Mouse (Mus musculus) left cerebral cortex, adult 2 months (tissue): ENCODE results near the gene Bak1. TPM values are rescaled to one million over a fixed set of nuclear protein-coding genes. Genes with fewer than 3 reads are reported as not detected.
A peak's percentile ranks its signal among the peaks of the same experiment; 100 is the strongest.
"Not testable (repeated sequence)": the region's sequence is repeated elsewhere in the genome, so short reads cannot be mapped to it uniquely, and the experiment has no call there.

Source experiments
- DNase-seq, 2 experiments: peaks; one replicate each; pipeline ENCODE4 v3.0.0; 2021 to 2022; ENCODE audit warnings: low spot score in 2 of 2, mixed read lengths in 1 of 2; ENCODE audit errors: extremely low spot score in 1 of 2
- H3K27ac ChIP-seq: fragments of 200-600 bp; 2 replicates; pipeline ENCODE4 v1.8.1; 2022
- H3K4me3 ChIP-seq: fragments of 200-600 bp; 2 replicates; pipeline ENCODE4 v1.8.1; 2022
- CTCF ChIP-seq: fragments of 200-600 bp; IDR thresholded peaks from 2 replicates; pipeline ENCODE4 v1.8.1; 2022; ENCODE audit warnings: antibody characterized with exemption, mild to moderate bottlenecking, moderate library complexity
- intact Hi-C: fragments of 180-260 bp; cut with DNase I; formaldehyde crosslinking; loops from one replicate; pipeline ENCODE4 v1.15.1; 2025
- total RNA-seq, 2 experiments: library from RNA; stranded (reverse); gene quantifications; 2 replicates each; pipeline ENCODE4 v1.2.3; 2021

Bak1 gene
- total RNA-seq, 2 experiments from 2014 or later, result 13.0 to 14.0 TPM

DNA sequence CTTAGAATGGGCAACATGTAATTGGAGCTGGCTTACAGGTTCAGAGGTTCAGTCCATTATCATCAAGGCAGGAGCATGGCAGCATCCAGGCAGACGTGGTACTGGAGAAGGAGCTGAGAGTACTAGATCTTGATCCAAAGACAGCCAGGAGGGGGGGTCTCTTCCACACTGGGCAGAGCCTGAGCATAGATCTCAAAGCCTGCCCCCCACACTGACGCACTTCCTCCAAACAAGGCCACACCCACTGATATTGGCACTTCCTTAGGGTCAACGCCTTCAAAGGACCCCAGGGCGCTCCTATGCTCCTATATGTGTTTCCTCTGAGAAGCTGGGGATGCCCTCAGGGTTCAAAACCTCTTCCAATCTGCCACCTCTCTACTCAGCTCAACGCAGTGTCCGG, 33.8 kb downstream of the Bak1 start:
- DNase-seq, result no peak
- Histone ChIP-seq H3K4me3 (no peak overlapping the region), H3K27ac (no peak overlapping the region)
- intact Hi-C loops, result no loop called here
- no peak for TF ChIP-seq CTCF

DNA sequence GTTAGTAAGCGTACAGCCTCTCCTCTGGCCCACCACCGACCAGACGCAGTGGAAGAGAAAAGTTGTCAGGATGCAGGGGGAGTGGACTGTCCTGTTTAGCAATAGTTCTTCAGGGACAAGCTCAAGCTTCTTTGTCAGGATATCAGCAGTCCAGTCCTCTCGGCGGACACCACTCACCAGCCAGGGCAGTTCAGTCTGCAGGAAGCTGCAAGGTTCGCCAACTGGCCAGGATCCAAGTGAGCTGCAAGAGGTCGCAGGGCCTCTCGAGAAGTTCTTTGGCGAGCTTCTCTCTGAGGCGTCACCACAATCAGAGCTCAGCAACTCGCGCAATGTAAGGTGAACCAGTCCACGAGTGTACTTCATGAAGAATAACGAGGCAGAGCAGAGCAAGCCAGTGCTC, 34.4 kb downstream of the Bak1 start:
- intact Hi-C loops, result no loop called here
- no peak overlapping the region for H3K27ac ChIP-seq
- no peak overlapping the region for H3K4me3 ChIP-seq
- DNase-seq, result no peak
- no peak for TF ChIP-seq CTCF

DNA sequence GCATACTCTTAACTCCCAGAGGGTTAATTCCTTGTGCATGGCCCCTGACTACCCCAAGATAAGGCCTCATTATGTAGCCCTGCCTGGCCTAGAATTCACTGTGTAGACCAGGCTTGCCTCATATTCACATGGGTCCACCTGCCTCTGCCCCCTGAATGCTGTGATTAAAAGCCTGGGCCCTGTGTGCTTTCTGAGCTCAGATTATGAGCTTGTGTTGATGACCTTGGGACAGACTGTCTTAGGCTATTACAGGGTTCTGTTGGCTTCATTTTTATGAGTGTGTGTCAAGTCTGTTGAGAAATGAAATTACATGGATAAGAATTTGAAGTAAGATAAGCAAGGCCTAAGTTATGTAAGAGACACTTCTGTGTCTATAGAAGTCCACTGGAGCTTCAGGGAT, 38.3 kb downstream of the Bak1 start:
- Histone ChIP-seq H3K27ac (no peak overlapping the region), H3K4me3 (no peak overlapping the region)
- DNase-seq, result no peak
- intact Hi-C loops, result no loop called here
- no peak for TF ChIP-seq CTCF

DNA sequence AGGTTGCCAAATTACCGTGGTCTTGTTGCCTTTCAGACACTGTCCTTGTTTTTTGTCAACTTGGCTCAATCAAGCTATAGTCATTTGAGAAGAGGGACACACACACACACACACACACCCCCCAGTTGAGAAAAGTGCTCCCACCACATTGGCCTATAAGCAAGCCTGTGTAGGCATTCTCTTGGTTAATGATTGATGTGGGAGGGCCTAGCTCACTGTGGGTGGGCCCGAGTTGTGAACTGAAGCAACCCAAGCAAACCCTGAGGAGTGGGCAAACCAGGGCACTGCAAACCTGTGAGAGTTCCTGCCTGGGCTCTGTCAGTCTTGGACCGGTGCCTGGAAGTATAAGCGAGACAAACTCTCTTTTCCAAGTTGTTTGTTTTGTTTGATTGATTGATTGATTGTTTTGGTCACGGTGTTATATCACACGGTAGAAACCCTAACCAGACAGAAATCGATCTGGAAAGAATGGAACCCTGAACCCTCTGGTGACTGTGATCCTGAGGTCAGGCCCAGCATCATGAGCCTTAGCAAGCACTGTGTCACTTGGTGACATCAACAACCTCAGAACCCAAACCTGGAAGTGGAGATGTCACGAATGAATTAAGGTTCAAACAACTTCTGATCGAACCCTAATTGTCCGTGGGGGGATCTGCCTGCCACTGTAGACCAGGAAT, 43.2 kb downstream of the Bak1 start:
- DNase-seq, result no peak
- intact Hi-C loops, result no loop called here
- no peak overlapping the region for H3K4me3 ChIP-seq
- TF ChIP-seq CTCF, result no peak
- no peak overlapping the region for H3K27ac ChIP-seq

DNA sequence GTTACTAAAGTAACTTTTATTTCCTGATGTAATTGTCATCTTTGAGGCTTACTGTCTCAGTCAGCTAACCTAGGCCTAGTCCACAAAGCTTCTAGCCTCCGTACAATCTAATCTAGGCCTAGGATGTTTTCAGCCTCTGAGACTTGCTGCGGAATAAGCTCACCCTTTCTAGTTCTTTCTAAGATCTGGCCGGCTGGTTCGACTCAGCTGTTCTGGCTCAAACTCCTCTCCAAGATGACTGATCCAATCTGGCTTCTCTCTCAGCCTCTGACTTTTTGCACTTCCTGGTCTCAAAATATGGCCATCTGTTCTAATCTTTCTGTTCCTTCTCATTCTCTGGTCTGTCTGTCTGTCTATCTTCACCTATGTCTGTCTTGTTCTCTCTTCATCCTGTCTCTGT, 45.4 kb downstream of the Bak1 start:
- no peak for TF ChIP-seq CTCF
- DNase-seq, result no peak
- intact Hi-C loops, result no loop called here
- Histone ChIP-seq H3K27ac (no peak overlapping the region), H3K4me3 (no peak overlapping the region)

DNA sequence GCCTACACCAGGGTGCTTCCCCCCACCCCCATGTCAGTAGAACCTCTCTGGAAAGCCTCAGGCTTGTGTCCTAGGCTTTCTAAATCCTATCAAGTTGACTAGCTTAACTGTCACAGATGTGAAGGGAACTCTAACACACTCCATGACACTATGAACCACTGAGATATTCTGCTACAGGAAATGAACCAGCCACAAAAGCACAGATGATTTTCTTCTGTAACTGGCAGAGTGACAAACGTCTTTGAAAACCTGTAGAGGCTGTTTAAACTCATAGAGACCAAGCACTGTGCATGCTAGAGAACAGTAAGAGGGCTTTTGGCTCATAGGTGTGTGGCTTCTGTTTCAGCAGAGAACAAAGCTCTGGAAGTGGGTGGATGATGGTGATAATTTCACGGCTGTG, 47.8 kb downstream of the Bak1 start:
- Histone ChIP-seq H3K4me3 (no peak overlapping the region), H3K27ac (peak overlapping the region; percentile 64; the same call in 1 of the 2 replicates)
- no peak for DNase-seq
- TF ChIP-seq CTCF, result no peak
- intact Hi-C loops, result no loop called here

DNA sequence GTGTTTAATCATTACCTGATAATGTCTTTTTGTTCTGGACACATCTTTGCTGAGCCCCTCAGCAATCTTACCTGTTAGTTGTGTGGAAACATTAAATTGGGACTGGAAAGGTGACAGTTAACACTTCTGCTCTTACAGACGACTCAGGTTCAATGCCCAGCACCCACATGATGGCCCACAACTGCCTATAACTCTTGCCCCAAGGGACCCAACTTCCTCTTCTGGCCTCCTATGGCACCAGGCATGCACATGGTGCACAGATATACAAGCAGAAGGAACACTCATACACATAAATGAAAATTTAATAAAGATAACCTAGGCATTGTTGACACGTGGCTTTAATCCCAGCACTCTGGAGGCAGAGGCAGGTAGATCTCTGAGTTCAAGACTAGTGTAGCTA, 49.4 kb downstream of the Bak1 start:
- no peak for DNase-seq
- intact Hi-C loops, result no loop called here
- Histone ChIP-seq H3K27ac (no peak overlapping the region), H3K4me3 (no peak overlapping the region)
- no peak for TF ChIP-seq CTCF

DNA sequence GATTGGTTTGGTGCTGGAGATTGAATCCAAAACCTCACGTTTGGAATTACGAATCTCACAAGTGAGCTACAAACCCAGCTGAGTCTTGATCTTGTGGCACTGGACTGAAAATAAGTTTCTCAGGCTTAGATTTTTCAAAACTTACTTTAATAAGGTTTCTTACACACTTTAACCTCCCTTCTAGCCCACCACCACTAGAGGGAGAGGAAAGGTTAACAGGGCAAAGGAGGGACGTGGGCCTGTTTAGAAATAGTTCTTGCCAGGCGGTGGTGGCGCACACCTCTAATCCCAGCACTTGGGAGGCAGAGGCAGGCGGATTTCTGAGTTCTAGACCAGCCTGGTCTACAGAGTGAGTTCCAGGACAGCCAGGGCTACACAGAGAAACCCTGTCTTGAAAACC, 51.5 kb downstream of the Bak1 start:
- H3K4me3 ChIP-seq, H3K27ac ChIP-seq, intact Hi-C loops, DNase-seq: not testable (repeated sequence)

DNA sequence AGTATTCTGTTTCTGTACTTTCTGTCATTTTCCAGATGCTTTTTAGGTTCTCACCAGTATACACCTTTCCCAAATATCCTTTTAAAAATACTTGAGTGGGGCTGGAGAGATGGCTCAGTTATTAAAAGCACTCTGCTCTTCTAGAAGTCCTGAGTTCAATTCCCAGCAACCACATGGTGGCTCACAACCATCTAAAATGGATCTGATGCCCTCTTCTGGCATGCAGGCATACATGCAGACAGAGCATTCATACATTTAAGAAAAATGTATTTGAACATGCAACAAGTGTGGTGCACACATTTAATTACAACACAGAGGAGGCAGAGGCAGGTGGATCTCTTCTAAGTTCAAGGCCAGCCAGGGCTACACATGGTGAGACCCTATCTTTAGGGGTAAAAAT, 53.4 kb downstream of the Bak1 start:
- peak; percentile 29 for TF ChIP-seq CTCF
- Histone ChIP-seq H3K27ac (no peak overlapping the region), H3K4me3 (no peak overlapping the region)
- no peak for DNase-seq
- intact Hi-C loops, result no loop called here

DNA sequence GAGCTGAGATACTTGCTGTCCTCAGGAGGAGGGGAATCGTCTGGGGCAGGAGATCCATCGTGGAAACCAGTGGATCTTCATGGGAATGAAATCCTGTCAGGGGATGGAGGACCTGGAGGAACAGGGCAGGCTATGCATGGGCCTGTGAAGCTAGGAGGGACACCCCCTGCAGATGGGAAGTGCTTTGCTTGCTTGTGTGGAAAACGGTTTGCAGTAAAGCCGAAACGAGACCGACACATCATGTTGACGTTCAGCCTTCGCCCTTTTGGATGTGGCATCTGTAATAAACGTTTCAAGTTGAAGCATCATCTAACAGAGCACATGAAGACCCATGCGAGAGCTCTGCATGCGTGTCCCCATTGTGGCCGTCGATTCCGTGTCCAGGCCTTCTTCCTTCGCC, 54.3 kb downstream of the Bak1 start:
- no peak for TF ChIP-seq CTCF
- no peak for DNase-seq
- no peak overlapping the region for H3K27ac ChIP-seq
- H3K4me3 ChIP-seq, result no peak overlapping the region
- intact Hi-C loops, result no loop called here

DNA sequence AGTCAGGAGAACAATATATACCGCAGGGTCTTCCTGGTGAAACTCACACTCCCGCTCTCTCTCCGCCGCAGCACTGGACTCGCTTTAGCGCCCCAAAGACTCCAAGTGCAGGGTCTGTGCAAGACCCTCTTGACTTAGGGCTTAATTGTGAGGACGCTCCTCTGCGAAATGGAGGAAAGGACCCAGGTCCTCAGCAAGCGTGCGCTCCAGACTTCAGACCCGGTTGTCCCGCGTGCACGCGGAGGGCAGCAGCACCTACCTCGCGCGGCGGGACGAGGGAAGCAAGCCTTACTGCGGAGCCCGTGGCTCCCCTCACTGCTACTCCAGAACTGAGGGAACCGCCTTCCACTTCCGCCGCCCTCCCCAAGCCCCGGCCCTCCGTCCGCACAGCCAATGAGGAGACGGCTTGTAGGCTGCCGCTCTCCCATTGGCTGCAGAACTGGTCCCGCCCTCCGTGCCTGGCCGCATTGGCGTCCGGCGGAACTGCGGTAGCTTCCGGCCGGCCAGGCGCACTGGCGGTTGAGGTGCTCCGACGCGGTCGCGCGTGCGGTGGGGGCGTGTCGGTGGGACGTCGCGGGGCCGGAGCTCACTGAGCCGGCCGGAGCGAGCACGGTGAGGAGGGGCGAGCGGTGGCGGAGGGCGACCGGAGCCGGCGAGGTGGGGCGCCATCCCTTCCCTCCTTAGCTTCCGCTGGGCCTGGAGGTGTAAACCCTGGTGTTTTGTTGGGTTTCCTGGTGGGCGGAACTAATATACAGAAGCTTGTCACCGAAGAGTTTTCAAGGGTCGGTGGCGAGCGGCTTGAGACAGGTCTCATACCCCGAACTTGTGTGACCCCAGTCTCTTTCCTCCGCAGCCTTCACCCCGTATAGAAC, 55.9 kb downstream of the Bak1 start, which contains the start of gene Zbtb9:
Zbtb9 (plus strand) TSS at position 465 of the 872 bp plus-strand sequence.
- Histone ChIP-seq H3K27ac (peak within 1 kb of the TSS; percentile 90), H3K4me3 (peak within 1 kb of the TSS; percentile 89)
- peak; percentile 96 for DNase-seq
- intact Hi-C loops, result loop anchor here (1.0 to 2.0 kb wide), 2 partner anchors 40 to 48 kb away; partner anchors contain the start of gene Phf1
- no peak for TF ChIP-seq CTCF

DNA sequence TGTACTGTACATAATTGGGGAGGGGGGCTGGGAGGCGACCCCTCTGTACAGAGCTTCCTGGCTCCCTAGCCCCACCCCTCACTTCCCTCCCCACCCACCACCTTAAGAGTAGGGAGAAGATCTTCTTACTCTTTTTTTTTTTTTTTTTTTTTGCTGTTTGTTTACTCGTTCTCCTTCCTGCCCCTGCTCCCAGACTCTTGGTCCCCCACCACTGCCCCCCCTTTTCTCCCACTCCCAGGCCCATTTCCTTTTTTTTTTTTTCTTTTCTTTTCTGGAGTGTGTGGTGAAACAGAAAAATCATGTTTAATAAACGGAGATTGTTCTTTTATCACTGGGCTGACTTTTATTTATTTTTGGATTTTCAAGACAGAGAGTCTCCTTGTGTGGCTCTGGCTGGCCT, 56.7 kb downstream of the Bak1 start:
- intact Hi-C loops, result loop anchor here (1.0 to 2.0 kb wide), 2 partner anchors 39 to 49 kb away; partner anchors contain the start of gene Phf1

More for the DNA sequence above, 56.7 kb downstream of the Bak1 start:
- TF ChIP-seq CTCF, result no peak
- H3K4me3 ChIP-seq, result peak overlapping the region; percentile 89
- peak overlapping the region; percentile 90 for H3K27ac ChIP-seq
- DNase-seq, result no peak
